Mouse (Mus musculus): Measurements from ENCODE around the gene Kat8.
"Not testable (repeated sequence)": the region's sequence is repeated elsewhere in the genome, so short reads cannot be mapped to it uniquely, and the experiment has no call there.

Gene Kat8

GRCm38 (mm10) chr7:127912190-127912871 lies at the start of gene Kat8:
Kat8 (plus strand) TSS chr7:127912516.
- peak; percentile 95 for DNase-seq (ENCODE audit: low read depth, low spot score)

GRCm38 (mm10) chr7:127866434-127866833 lies 45.9 kb upstream of the Kat8 start:
- DNase-seq (ENCODE audit: low read depth, low spot score) = no peak

- peak; percentile 75 for DNase-seq (ENCODE audit: low read depth, low spot score)
Measured at GRCm38 (mm10) chr7:127867641-127868040, 44.7 kb upstream of the Kat8 start.

- no peak for DNase-seq (ENCODE audit: low read depth, low spot score)
Measured at GRCm38 (mm10) chr7:127869149-127869810, 43.0 kb upstream of the Kat8 start.

GRCm38 (mm10) chr7:127870136-127870821 lies 42.0 kb upstream of the Kat8 start:
- peak; percentile 64 for DNase-seq (ENCODE audit: low read depth, low spot score)

- no peak for DNase-seq (ENCODE audit: low read depth, low spot score)
Measured at GRCm38 (mm10) chr7:127874812-127875626, 37.3 kb upstream of the Kat8 start.

GRCm38 (mm10) chr7:127875627-127876001 lies 36.7 kb upstream of the Kat8 start:
- peak; percentile 85 for DNase-seq (ENCODE audit: low read depth, low spot score)

GRCm38 (mm10) chr7:127876041-127876466 lies 36.3 kb upstream of the Kat8 start, which contains the start of gene Zfp646:
Zfp646 (plus strand) TSS chr7:127876221.
- peak; percentile 78 for DNase-seq (ENCODE audit: low read depth, low spot score)

GRCm38 (mm10) chr7:127876467-127877348 lies 35.6 kb upstream of the Kat8 start, which contains the start of gene Zfp668:
Zfp668 (minus strand) TSS chr7:127876828.
- DNase-seq (ENCODE audit: low read depth, low spot score) = peak; percentile 97

GRCm38 (mm10) chr7:127879301-127879700 lies 33.0 kb upstream of the Kat8 start:
- DNase-seq (ENCODE audit: low read depth, low spot score) = no peak

- no peak for DNase-seq (ENCODE audit: low read depth, low spot score)
Measured at GRCm38 (mm10) chr7:127880431-127880830, 31.9 kb upstream of the Kat8 start.

GRCm38 (mm10) chr7:127885951-127886350 lies 26.4 kb upstream of the Kat8 start:
- DNase-seq (ENCODE audit: low read depth, low spot score) = peak; percentile 34

- DNase-seq (ENCODE audit: low read depth, low spot score) = no peak
Measured at GRCm38 (mm10) chr7:127886551-127886950, 25.8 kb upstream of the Kat8 start.

GRCm38 (mm10) chr7:127887191-127887590 lies 25.1 kb upstream of the Kat8 start:
- no peak for DNase-seq (ENCODE audit: low read depth, low spot score)

- peak; percentile 48 for DNase-seq (ENCODE audit: low read depth, low spot score)
Measured at GRCm38 (mm10) chr7:127887781-127888180, 24.5 kb upstream of the Kat8 start.

GRCm38 (mm10) chr7:127888821-127889220 lies 23.5 kb upstream of the Kat8 start:
- no peak for DNase-seq (ENCODE audit: low read depth, low spot score)

- no peak for DNase-seq (ENCODE audit: low read depth, low spot score)
Measured at GRCm38 (mm10) chr7:127890798-127891197, 21.5 kb upstream of the Kat8 start, which contains the start of gene Prss53. Prss53 (minus strand) TSS chr7:127890970.

- no peak for DNase-seq (ENCODE audit: low read depth, low spot score)
Measured at GRCm38 (mm10) chr7:127894480-127894879, 17.8 kb upstream of the Kat8 start.

- DNase-seq (ENCODE audit: low read depth, low spot score) = peak; percentile 97
Measured at GRCm38 (mm10) chr7:127895442-127895841, 16.9 kb upstream of the Kat8 start, which contains the start of the genes Gm21974 and Vkorc1. Gm21974 (minus strand) TSS chr7:127895454. Vkorc1 (minus strand) TSS chr7:127895617.

GRCm38 (mm10) chr7:127895891-127896290 lies 16.4 kb upstream of the Kat8 start:
- not testable (repeated sequence) for DNase-seq (ENCODE audit: low read depth, low spot score)

All from ES-CJ7 (cell line).